Mouse (Mus musculus) hindbrain, postnatal 0 days (tissue): ENCODE measurements around the gene Zfp599. TPM values are rescaled to one million over a fixed set of nuclear protein-coding genes. Genes with fewer than 3 reads are reported as not detected.
"Not testable (repeated sequence)": the region's sequence is repeated elsewhere in the genome, so short reads cannot be mapped to it uniquely, and the experiment has no call there.

Experiments used
- ATAC-seq: fragments of 200-750 bp; cut with Nextera tagmentation; 2 replicates; pipeline ENCODE4 v1.8.0; 2017; ENCODE audit warnings: mild to moderate bottlenecking, moderate TSS enrichment, moderate library complexity
- DNase-seq: peaks from one replicate; pipeline ENCODE4 v3.0.0-alpha.2; 2015; ENCODE audit warnings: low spot score
- H3K27ac ChIP-seq: fragments of 300-500 bp; sonication (generic); 2 replicates; pipeline ENCODE4 v1.5.1; 2014; ENCODE audit warnings: mild to moderate bottlenecking
- H3K27me3 ChIP-seq: fragments of 300-500 bp; sonication (generic); 2 replicates; pipeline ENCODE4 v1.6.1; 2014; ENCODE audit warnings: low read length, mixed read lengths; ENCODE audit not compliant: insufficient read depth
- H3K36me3 ChIP-seq: fragments of 300-500 bp; sonication (generic); 2 replicates; pipeline ENCODE4 v1.6.1; 2014; ENCODE audit warnings: low read length, mixed read lengths; ENCODE audit not compliant: insufficient read depth
- H3K4me1 ChIP-seq: fragments of 300-500 bp; sonication (generic); 2 replicates; pipeline ENCODE4 v1.6.1; 2014; ENCODE audit warnings: antibody characterized with exemption, low read length, mixed read lengths; ENCODE audit not compliant: insufficient read depth
- H3K4me2 ChIP-seq: fragments of 300-500 bp; sonication (generic); 2 replicates; pipeline ENCODE4 v1.6.1; 2014; ENCODE audit warnings: low read depth, mild to moderate bottlenecking, low read length, moderate library complexity, mixed read lengths
- H3K4me3 ChIP-seq: fragments of 300-500 bp; sonication (generic); 2 replicates; pipeline ENCODE4 v1.5.1; 2014; ENCODE audit warnings: low read length
- H3K9ac ChIP-seq: fragments of 300-500 bp; sonication (generic); replicated peaks from 2 replicates; pipeline ENCODE4 v1.6.1; 2014; ENCODE audit warnings: mild to moderate bottlenecking, low read length, moderate library complexity, mixed read lengths
- H3K9me3 ChIP-seq: fragments of 300-500 bp; sonication (generic); 2 replicates; pipeline ENCODE4 v1.6.1; 2016; ENCODE audit warnings: low read length, mixed read lengths
- CTCF ChIP-seq: IDR thresholded peaks from 2 replicates; pipeline ENCODE4 v1.5.1; 2016; ENCODE audit warnings: antibody characterized with exemption, control low read depth, low read depth
- whole genome bisulfite sequencing: fragments of 180-500 bp; shearing (Covaris S2); extraction: QIAGEN DNeasy Blood & Tissue Kit; methylation state at CpG from one replicate; pipeline ENCODE4 v1.1.7; 2014; 5-methylcytosine and 5-hydroxymethylcytosine counted together
- polyA plus RNA-seq: library from polyadenylated mRNA; unstranded; fragments of >200 nt; fragmentation: Nextera tagmentation; extraction: Ambion mirVana; gene quantifications from 2 replicates; pipeline ENCODE4 v1.2.1, GENCODE M21; 2015
- total RNA-seq: library from RNA; depleted of rRNA; stranded (reverse); fragments of >200 nt; gene quantifications from 2 replicates; pipeline ENCODE4 v1.2.3, GENCODE M21; 2014

The Zfp599 gene
- total and polyA plus RNA-seq, 2 experiments from 2014 or later = 3.0 to 4.8 TPM

GRCm38 (mm10) chr9:22240001-22240400 is 19.7 kb downstream of the Zfp599 start:
- no peak for ATAC-seq
- no peak overlapping the region for H3K4me2 ChIP-seq
- no peak for DNase-seq
- 91% methylated on average over 4 of the region's 4 CpGs for WGBS
- H3K4me1 ChIP-seq = no peaks in the 10 kb centered on the region
- H3K36me3 ChIP-seq = peaks cover 36% of the 10 kb centered on the region
- H3K4me3 ChIP-seq = no peak overlapping the region
- no peak overlapping the region for H3K9ac ChIP-seq
- no peak for TF ChIP-seq CTCF
- H3K9me3 ChIP-seq = 0 out of 2 replicates have a peak, but pooled peaks cover 14% of the 10 kb centered on the region
- H3K27ac ChIP-seq = no peak overlapping the region
- no peaks in the 10 kb centered on the region for H3K27me3 ChIP-seq

GRCm38 (mm10) chr9:22230556-22230955 is 29.1 kb downstream of the Zfp599 start:
- ATAC-seq = no peak
- DNase-seq = peak; percentile 12
- no peak overlapping the region for H3K27ac ChIP-seq
- H3K9me3 ChIP-seq = no peaks in the 10 kb centered on the region
- no peaks in the 10 kb centered on the region for H3K36me3 ChIP-seq
- no peaks in the 10 kb centered on the region for H3K4me1 ChIP-seq
- H3K27me3 ChIP-seq = no peaks in the 10 kb centered on the region
- no peak overlapping the region for H3K4me3 ChIP-seq
- H3K9ac ChIP-seq = no peak overlapping the region
- no peak overlapping the region for H3K4me2 ChIP-seq
- TF ChIP-seq CTCF = peak; percentile 40

- H3K4me2 ChIP-seq = no peak overlapping the region
- no peak for ATAC-seq
- H3K4me3 ChIP-seq = no peak overlapping the region
- no peaks in the 10 kb centered on the region for H3K4me1 ChIP-seq
- H3K27ac ChIP-seq = no peak overlapping the region
- no peaks in the 10 kb centered on the region for H3K9me3 ChIP-seq
- 93% methylated on average over 3 of the region's 3 CpGs for WGBS
- no peaks in the 10 kb centered on the region for H3K36me3 ChIP-seq
- no peaks in the 10 kb centered on the region for H3K27me3 ChIP-seq
- no peak for DNase-seq
- no peak for TF ChIP-seq CTCF
- no peak overlapping the region for H3K9ac ChIP-seq
These were observed 29.6 kb downstream of the Zfp599 start for GRCm38 (mm10) chr9:22230061-22230460.

DNA sequence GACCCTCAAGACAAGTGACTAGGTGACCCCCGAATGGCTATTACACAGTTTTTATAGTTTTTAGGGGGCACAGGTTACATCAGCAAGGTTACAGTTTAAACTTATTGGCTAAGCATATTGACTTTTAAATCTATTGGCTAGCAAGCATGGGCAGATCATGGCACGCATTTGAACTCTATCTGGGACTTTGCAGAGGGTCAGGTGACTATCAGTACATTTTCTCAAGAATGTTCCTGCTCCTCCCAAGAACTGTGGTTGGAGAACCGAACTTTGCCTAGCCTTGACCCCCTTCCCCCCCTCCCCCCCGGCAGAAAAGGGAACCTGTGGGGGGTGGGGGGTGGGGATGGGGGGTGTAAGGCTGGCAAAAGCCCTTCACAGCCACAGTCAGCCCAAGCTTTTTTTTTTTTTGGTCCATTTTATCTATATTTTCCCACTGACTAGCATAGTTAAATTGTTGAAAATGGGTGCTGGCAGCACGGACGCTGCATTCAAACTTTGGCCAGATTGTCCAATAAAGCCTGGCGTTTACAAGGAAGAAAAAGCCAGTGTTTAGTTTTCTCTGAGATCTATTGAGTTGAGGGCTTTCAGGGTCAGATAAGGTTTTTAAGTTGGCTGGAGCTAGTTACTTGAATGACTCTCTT is 30.2 kb downstream of the Zfp599 start:
- WGBS = 92% methylated on average over 7 of the region's 7 CpGs
- Histone ChIP-seq H3K9me3 (no peaks in the 10 kb centered on the region), H3K4me3 (no peak overlapping the region), H3K36me3 (no peaks in the 10 kb centered on the region), H3K4me2 (no peak overlapping the region), H3K9ac (no peak overlapping the region), H3K27ac (no peak overlapping the region), H3K4me1 (no peaks in the 10 kb centered on the region), H3K27me3 (no peaks in the 10 kb centered on the region)
- DNase-seq (no peak), ATAC-seq (no peak)
- no peak for TF ChIP-seq CTCF

GRCm38 (mm10) chr9:22226846-22227245 is 32.8 kb downstream of the Zfp599 start:
- WGBS = 71% methylated on average over 15 of the region's 15 CpGs
- no peak overlapping the region for H3K27ac ChIP-seq
- H3K9ac ChIP-seq = no peak overlapping the region
- no peak overlapping the region for H3K4me2 ChIP-seq
- H3K27me3 ChIP-seq = no peaks in the 10 kb centered on the region
- no peaks in the 10 kb centered on the region for H3K9me3 ChIP-seq
- no peak overlapping the region for H3K4me3 ChIP-seq
- no peak for DNase-seq
- no peaks in the 10 kb centered on the region for H3K36me3 ChIP-seq
- H3K4me1 ChIP-seq = no peaks in the 10 kb centered on the region
- no peak for TF ChIP-seq CTCF
- no peak for ATAC-seq

DNA sequence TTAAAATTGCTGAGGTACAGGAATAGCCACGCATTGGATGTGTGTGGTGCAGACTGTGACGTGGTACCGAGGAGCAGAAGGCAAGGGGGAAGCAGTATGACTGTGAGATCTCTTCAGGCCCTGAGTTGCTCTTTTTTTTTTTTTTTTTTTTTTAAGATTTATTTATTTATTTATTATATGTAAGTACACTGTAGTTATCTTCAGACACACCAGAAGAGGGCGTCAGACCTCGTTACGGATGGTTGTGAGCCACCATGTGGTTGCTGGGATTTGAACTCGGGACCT is 33.4 kb downstream of the Zfp599 start:
- ATAC-seq, H3K27ac ChIP-seq, H3K9me3 ChIP-seq, H3K4me1 ChIP-seq, H3K27me3 ChIP-seq, H3K36me3 ChIP-seq, DNase-seq: not testable (repeated sequence)
- H3K4me3 ChIP-seq = peak overlapping the region; percentile 88
- peak overlapping the region; percentile 62; the same call in 1 of the 2 replicates for H3K9ac ChIP-seq
- WGBS = 61% methylated on average over 7 of the region's 7 CpGs
- H3K4me2 ChIP-seq = peak overlapping the region; percentile 72

- peak; percentile 81 for TF ChIP-seq CTCF
- ATAC-seq (peak; percentile 99), DNase-seq (peak; percentile 97)
- Histone ChIP-seq H3K27ac (peak within 1 kb of the TSS; percentile 88), H3K9me3 (no peaks in the 10 kb centered on the region), H3K9ac (peak within 1 kb of the TSS; percentile 62), H3K4me2 (peak within 1 kb of the TSS; percentile 72), H3K4me3 (peak within 1 kb of the TSS; percentile 88), H3K4me1 (no peaks in the 10 kb centered on the region), H3K36me3 (no peaks in the 10 kb centered on the region), H3K27me3 (no peaks in the 10 kb centered on the region)
- 1% methylated on average over 35 of the region's 35 CpGs for WGBS
These were observed 33.9 kb downstream of the Zfp599 start, which contains the start of gene Zfp809 for GRCm38 (mm10) chr9:22225581-22226388. TSS of gene Zfp809 (plus strand) at chr9:22225714.
